Mouse (Mus musculus) embryonic facial prominence, embryonic 11.5 days (tissue): ENCODE measurements at regions not wholly inside any gene's neighbourhood (a gene's known extent, or its start where the extent isn't known, plus 50 kb on each side); places are given as distances from the start of the nearest gene placed in this dataset.

Experiments
- ATAC-seq: fragments of 200-750 bp; cut with Nextera tagmentation; replicated peaks from 2 replicates; pipeline ENCODE4 v1.8.0; 2017; ENCODE audit warnings: low read depth; ENCODE audit not compliant: insufficient number of reproducible peaks, low FRiP score, low TSS enrichment
- DNase-seq: peaks from one replicate; pipeline ENCODE4 v3.0.0-alpha.2; 2015; ENCODE audit warnings: low spot score
- H3K27ac ChIP-seq: fragments of 300-500 bp; sonication (generic); replicated peaks from 2 replicates; pipeline ENCODE4 v1.5.1; 2014; ENCODE audit warnings: mild to moderate bottlenecking, low read depth, low read length, control low read depth
- H3K27me3 ChIP-seq: fragments of 300-500 bp; sonication (generic); 2 replicates; pipeline ENCODE4 v1.6.1; 2014; ENCODE audit warnings: mild to moderate bottlenecking, low read length, moderate library complexity, mixed read lengths; ENCODE audit not compliant: control insufficient read depth, insufficient read depth
- H3K36me3 ChIP-seq: fragments of 300-500 bp; sonication (generic); replicated peaks from 2 replicates; pipeline ENCODE4 v1.6.1; 2014; ENCODE audit warnings: low read depth, mild to moderate bottlenecking, low read length, moderate library complexity, mixed read lengths; ENCODE audit not compliant: control insufficient read depth, insufficient read depth
- H3K4me1 ChIP-seq: fragments of 300-500 bp; sonication (generic); 2 replicates; pipeline ENCODE4 v1.6.1; 2014; ENCODE audit warnings: low read length, mixed read lengths; ENCODE audit not compliant: control insufficient read depth, insufficient read depth
- H3K4me2 ChIP-seq: fragments of 300-500 bp; sonication (generic); 2 replicates; pipeline ENCODE4 v1.6.1; 2014; ENCODE audit warnings: low read depth, mild to moderate bottlenecking, control low read depth, low read length, moderate library complexity
- H3K4me3 ChIP-seq: fragments of 300-500 bp; sonication (generic); 2 replicates; pipeline ENCODE4 v1.5.1; 2014; ENCODE audit warnings: low read depth, low read length, control low read depth
- H3K9ac ChIP-seq: fragments of 300-500 bp; sonication (generic); replicated peaks from 2 replicates; pipeline ENCODE4 v1.6.1; 2014; ENCODE audit warnings: mild to moderate bottlenecking, control low read depth, low read length
- H3K9me3 ChIP-seq: fragments of 300-500 bp; sonication (generic); replicated peaks from 2 replicates; pipeline ENCODE4 v1.6.1; 2016; ENCODE audit warnings: mild to moderate bottlenecking, low read length, inconsistent platforms, mixed read lengths; ENCODE audit not compliant: control insufficient read depth
- WGBS: fragments of 180-500 bp; shearing (Covaris S2); extraction: QIAGEN DNeasy Blood & Tissue Kit; methylation state at CpG from one replicate; pipeline ENCODE4 v1.1.7; 2014; 5-methylcytosine and 5-hydroxymethylcytosine counted together

DNA sequence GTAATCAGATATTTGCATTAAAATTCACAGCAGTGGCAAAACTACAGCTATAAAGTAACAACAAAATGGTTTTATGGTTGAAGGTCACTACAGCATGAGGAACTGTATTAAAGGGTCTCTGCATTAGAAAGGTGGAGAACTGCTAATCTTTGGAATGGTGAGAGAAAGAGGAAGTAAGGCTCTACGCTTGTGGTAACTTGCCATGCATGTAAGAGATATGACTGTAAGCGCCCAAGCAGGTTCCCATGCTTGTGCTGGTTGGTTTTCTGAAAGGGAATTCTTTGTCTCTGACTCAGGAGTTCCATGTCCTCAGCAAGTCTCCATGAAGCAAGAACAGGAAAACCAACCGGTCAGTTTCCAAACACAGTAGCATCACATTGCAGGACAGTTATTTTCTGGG lies 182.9 kb downstream of the Twistnb start:
- no peaks in the 10 kb centered on the region for H3K9me3 ChIP-seq
- no peaks in the 10 kb centered on the region for H3K4me1 ChIP-seq
- H3K27ac ChIP-seq = no peak overlapping the region
- no peaks in the 10 kb centered on the region for H3K27me3 ChIP-seq
- H3K9ac ChIP-seq = no peak overlapping the region
- no peak overlapping the region for H3K4me2 ChIP-seq
- ATAC-seq (no peak), DNase-seq (no peak)
- H3K4me3 ChIP-seq = no peak overlapping the region
- no peaks in the 10 kb centered on the region for H3K36me3 ChIP-seq
- WGBS = 53% methylated on average over 3 of the region's 3 CpGs

DNA sequence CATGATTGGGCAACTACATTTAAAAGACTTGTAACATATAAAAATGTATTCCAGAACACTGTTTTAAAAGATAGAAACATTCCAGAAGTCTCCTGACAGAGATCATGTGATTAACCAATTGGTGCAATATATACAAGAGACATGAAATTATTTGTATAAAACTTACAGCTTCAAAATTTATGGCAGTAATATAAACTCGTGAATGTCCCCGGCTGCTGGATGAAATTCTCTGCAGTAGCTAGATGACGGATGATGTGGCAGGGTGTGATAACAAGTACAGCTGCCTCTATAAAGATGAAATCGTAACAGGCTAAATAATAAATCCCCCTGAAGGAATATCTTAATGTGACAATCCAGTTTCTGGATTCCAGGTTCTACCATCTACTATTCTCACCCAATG lies 191.0 kb downstream of the Twistnb start:
- WGBS = 88% methylated on average over 4 of the region's 4 CpGs
- Histone ChIP-seq H3K27ac (no peak overlapping the region), H3K4me3 (no peak overlapping the region), H3K4me2 (no peak overlapping the region), H3K9ac (no peak overlapping the region), H3K4me1 (no peaks in the 10 kb centered on the region), H3K9me3 (no peaks in the 10 kb centered on the region), H3K27me3 (no peaks in the 10 kb centered on the region), H3K36me3 (no peaks in the 10 kb centered on the region)
- no peak for DNase-seq
- no peak for ATAC-seq

DNA sequence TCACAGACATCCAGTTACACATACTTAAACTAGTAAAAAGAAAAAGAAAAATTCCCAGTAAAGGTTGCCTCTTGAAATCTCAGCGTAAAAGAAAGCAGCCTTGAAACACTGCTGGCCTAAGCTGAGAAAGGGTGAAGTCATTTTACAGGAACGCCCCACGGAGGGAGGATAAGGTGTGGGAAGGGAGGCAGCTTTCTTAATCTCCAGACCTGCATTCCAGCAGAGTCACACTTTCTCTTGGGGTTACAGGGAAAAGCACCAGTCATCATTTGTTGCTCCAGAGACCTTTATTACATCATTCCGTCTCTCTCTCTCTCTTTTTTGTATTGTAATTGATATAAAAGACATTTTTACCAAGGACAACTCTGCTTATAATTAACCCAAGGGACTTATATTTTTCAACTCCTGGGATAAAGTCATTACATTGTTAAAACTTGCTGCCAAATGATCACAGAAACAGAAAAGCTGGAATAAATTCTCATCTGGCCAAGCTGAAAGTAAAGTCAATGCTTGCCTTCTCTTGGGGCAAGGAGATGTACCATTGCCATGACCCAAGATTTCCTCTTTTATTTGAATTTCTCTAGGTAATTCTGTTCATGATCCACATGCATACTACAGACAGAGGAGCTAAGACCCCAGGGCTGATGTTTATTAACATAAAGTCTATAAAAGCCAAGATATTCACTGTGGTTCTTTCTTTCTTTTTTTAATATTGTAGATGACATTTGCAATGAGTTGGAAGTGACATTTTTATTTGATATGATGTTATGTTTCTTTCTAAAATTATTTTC lies 196.9 kb downstream of the Twistnb start:
- no peak overlapping the region for H3K9ac ChIP-seq
- no peaks in the 10 kb centered on the region for H3K27me3 ChIP-seq
- DNase-seq (no peak), ATAC-seq (no peak)
- no peaks in the 10 kb centered on the region for H3K36me3 ChIP-seq
- H3K4me2 ChIP-seq = no peak overlapping the region
- 72% methylated on average over 4 of the region's 4 CpGs for WGBS
- H3K4me1 ChIP-seq = no peaks in the 10 kb centered on the region
- no peak overlapping the region for H3K4me3 ChIP-seq
- H3K9me3 ChIP-seq = no peaks in the 10 kb centered on the region
- no peak overlapping the region for H3K27ac ChIP-seq

DNA sequence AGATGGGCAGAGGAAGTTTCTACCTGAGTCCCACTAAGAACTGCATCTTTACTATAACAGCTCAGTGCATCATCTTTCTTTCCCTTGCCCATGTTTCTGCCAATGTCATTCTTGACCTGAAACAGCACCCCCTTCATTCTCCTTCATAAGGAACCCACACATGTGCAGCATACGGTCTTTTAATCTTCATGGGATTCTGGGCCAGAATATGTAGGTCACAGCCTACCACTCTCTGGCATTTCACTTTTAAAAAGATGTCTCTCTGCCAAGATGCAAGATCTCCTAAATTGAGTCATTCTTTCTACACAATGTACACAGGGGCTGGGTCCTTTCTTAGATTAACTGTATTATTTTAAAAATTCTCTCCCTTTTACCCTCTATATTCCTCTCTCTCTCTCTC lies 223.2 kb downstream of the Twistnb start:
- Histone ChIP-seq H3K27ac (no peak overlapping the region), H3K4me1 (no peaks in the 10 kb centered on the region), H3K9me3 (no peaks in the 10 kb centered on the region), H3K4me3 (no peak overlapping the region), H3K36me3 (no peaks in the 10 kb centered on the region), H3K4me2 (no peak overlapping the region), H3K27me3 (no peaks in the 10 kb centered on the region), H3K9ac (no peak overlapping the region)
- no peak for DNase-seq
- WGBS = 85% methylated on average over 1 of the region's 1 CpGs
- no peak for ATAC-seq

DNA sequence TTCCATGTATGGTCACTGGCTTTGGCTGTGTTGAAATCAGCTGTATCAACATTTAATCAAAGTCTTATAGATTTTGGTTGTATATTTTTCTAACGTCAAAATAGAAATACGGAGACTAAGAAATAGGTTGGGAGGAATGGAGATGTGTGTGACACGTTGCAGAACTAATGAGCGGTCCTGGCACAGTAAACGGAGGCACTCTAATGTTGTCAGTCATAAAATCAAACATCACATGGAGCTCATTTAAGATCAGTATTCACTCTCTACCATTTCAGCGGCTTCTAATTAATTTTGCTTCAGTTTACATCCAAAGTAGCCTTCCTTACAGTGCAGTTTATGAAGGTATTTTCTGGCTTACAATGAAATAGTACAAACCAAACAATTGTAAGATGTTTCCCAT lies 246.1 kb downstream of the Twistnb start:
- H3K4me3 ChIP-seq = no peak overlapping the region
- ATAC-seq (no peak), DNase-seq (no peak)
- H3K9ac ChIP-seq = no peak overlapping the region
- no peaks in the 10 kb centered on the region for H3K36me3 ChIP-seq
- H3K9me3 ChIP-seq = no peaks in the 10 kb centered on the region
- no peak overlapping the region for H3K4me2 ChIP-seq
- H3K4me1 ChIP-seq = no peaks in the 10 kb centered on the region
- no peaks in the 10 kb centered on the region for H3K27me3 ChIP-seq
- WGBS = 76% methylated on average over 6 of the region's 6 CpGs
- no peak overlapping the region for H3K27ac ChIP-seq

DNA sequence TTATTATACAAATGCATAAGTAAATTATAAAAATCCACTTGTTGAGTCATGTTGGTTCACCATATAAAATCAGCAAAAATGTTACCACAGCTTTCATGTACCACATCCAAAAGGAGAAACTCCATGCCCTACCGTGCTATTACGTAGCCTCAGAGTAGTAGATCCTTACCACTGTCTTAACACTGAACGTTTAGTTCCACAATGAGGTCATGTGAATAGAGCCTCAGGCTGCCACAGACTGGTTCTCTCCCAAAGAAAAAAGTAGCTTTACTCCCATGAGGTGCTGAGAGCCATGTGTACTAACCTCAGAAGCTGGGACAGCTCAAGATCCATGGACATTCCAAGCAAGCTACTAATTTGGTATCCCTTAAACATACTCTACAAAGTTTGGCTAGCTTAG lies 235.4 kb upstream of the Ferd3l start:
- H3K4me1 ChIP-seq = no peaks in the 10 kb centered on the region
- H3K27ac ChIP-seq = no peak overlapping the region
- H3K36me3 ChIP-seq = no peaks in the 10 kb centered on the region
- H3K4me3 ChIP-seq = no peak overlapping the region
- no peak overlapping the region for H3K4me2 ChIP-seq
- no peaks in the 10 kb centered on the region for H3K27me3 ChIP-seq
- no peaks in the 10 kb centered on the region for H3K9me3 ChIP-seq
- ATAC-seq = no peak
- WGBS = 84% methylated on average over 3 of the region's 3 CpGs
- no peak for DNase-seq
- H3K9ac ChIP-seq = no peak overlapping the region

DNA sequence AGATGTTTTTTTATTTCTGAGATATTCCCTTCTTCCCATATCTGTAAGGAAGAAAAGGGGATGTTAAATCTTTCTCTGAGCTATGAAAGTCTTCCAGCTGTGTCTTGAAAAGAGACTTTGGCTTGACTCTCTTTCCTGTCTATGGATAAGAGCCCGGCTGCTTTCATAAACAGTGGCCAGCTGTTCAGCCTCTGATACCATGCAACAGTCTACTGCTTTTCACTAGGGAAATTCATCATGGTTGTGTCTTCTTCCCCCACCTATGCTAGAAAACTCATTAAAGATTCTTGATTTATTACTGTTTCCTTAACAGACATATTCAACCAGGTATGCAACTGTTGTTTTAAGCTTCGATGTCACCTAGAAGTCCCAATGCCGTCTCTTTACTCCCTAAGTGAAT lies 213.8 kb upstream of the Ferd3l start:
- no peaks in the 10 kb centered on the region for H3K36me3 ChIP-seq
- no peak for ATAC-seq
- no peaks in the 10 kb centered on the region for H3K4me1 ChIP-seq

DNA sequence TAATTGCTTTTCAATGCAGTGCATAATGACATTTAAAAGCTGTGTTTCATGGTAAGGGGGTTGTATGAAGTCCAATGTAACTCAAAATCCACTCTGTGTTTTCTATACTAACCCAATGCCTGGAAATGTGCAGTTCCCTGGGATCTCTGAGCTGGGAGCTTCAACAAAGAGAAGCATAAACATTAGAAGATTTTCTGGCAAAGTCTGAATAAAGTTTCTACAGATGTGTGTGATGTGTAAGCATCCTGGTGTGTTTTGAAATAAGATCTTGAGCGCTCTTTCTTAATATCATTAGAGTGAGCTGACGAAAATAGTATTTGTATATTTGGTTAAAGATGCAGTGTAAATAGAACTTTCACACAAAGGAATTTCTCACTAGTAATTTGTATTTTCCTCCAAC lies 212.2 kb upstream of the Ferd3l start:
- no peaks in the 10 kb centered on the region for H3K4me1 ChIP-seq
- no peak overlapping the region for H3K27ac ChIP-seq
- H3K9ac ChIP-seq = no peak overlapping the region
- DNase-seq (no peak), ATAC-seq (no peak)
- H3K4me2 ChIP-seq = no peak overlapping the region
- H3K36me3 ChIP-seq = no peaks in the 10 kb centered on the region
- WGBS = 83% methylated on average over 2 of the region's 2 CpGs
- H3K4me3 ChIP-seq = no peak overlapping the region
- H3K27me3 ChIP-seq = no peaks in the 10 kb centered on the region
- no peaks in the 10 kb centered on the region for H3K9me3 ChIP-seq

More for the DNA sequence above, 213.8 kb upstream of the Ferd3l start:
- H3K4me2 ChIP-seq = no peak overlapping the region
- no peak overlapping the region for H3K9ac ChIP-seq
- no peak for DNase-seq
- H3K27me3 ChIP-seq = no peaks in the 10 kb centered on the region
- H3K4me3 ChIP-seq = no peak overlapping the region
- WGBS = 71% methylated on average over 3 of the region's 3 CpGs
- H3K27ac ChIP-seq = no peak overlapping the region
- H3K9me3 ChIP-seq = no peaks in the 10 kb centered on the region
